Mouse (Mus musculus) CD8-positive naive resting alpha-beta T cell, adult 2 months (primary cell): ENCODE measurements at regions not wholly inside any gene's neighbourhood (a gene's known extent, or its start where the extent isn't known, plus 50 kb on each side); places are given as distances from the start of the nearest gene placed in this dataset.

Source experiments
- DNase-seq, 2 experiments: peaks; one replicate each; pipeline ENCODE4 v3.0.0; 2022; ENCODE audit warnings: low read depth in 2 of 2, low spot score in 2 of 2

- DNase-seq: no peak
These were observed 390.5 kb downstream of the Ccdc171 start for GRCm38 (mm10) chr4:83915871-83916270.

GRCm38 (mm10) chr4:83917009-83917408 is 391.7 kb downstream of the Ccdc171 start:
- DNase-seq: no peak

- no peak for DNase-seq
These were observed 392.7 kb downstream of the Ccdc171 start for GRCm38 (mm10) chr4:83918093-83918492.

GRCm38 (mm10) chr4:83919041-83919440 is 393.7 kb downstream of the Ccdc171 start:
- DNase-seq: no peak

GRCm38 (mm10) chr4:83925118-83925842 is 399.9 kb downstream of the Ccdc171 start:
- no peak for DNase-seq

GRCm38 (mm10) chr4:83926195-83926731 is 400.9 kb downstream of the Ccdc171 start:
- no peak for DNase-seq

GRCm38 (mm10) chr4:83931897-83932654 is 406.7 kb downstream of the Ccdc171 start:
- no peak for DNase-seq

- peak in 1 of 2 experiments; percentile 10 for DNase-seq
These were observed 416.3 kb downstream of the Ccdc171 start for GRCm38 (mm10) chr4:83941693-83942092.

GRCm38 (mm10) chr4:83949612-83950011 is 424.3 kb downstream of the Ccdc171 start:
- DNase-seq: no peak

GRCm38 (mm10) chr4:83950809-83951409 is 425.6 kb downstream of the Ccdc171 start:
- no peak for DNase-seq

- DNase-seq: no peak
These were observed 431.0 kb downstream of the Ccdc171 start for GRCm38 (mm10) chr4:83956252-83956904.

- DNase-seq: no peak
These were observed 431.9 kb downstream of the Ccdc171 start for GRCm38 (mm10) chr4:83957217-83957692.

- no peak for DNase-seq
These were observed 441.6 kb downstream of the Ccdc171 start for GRCm38 (mm10) chr4:83966898-83967297.

GRCm38 (mm10) chr4:83973162-83973561 is 447.8 kb downstream of the Ccdc171 start:
- no peak for DNase-seq

- no peak for DNase-seq
These were observed 449.1 kb downstream of the Ccdc171 start for GRCm38 (mm10) chr4:83974214-83975012.

- DNase-seq: no peak
These were observed 450.2 kb downstream of the Ccdc171 start for GRCm38 (mm10) chr4:83975569-83975968.

- DNase-seq: no peak
These were observed 450.7 kb downstream of the Ccdc171 start for GRCm38 (mm10) chr4:83976067-83976466.

- no peak for DNase-seq
These were observed 453.7 kb downstream of the Ccdc171 start for GRCm38 (mm10) chr4:83979088-83979487.

- DNase-seq: no peak
These were observed 459.5 kb downstream of the Ccdc171 start for GRCm38 (mm10) chr4:83984671-83985391.

GRCm38 (mm10) chr4:83985451-83985850 is 460.1 kb downstream of the Ccdc171 start:
- DNase-seq: no peak
